Mouse (Mus musculus): ENCODE measurements around the gene A230050P20Rik.

- TF ChIP-seq EP300 (IDR thresholded peaks at IDR 0.05; ENCODE audit: low read depth) = no peak
- TF ChIP-seq CTCF (IDR thresholded peaks at IDR 0.05; ENCODE audit: low read depth) = no peak
Measured at GRCm38 (mm10) chr9:20891339-20892103, 23.1 kb downstream of the A230050P20Rik start.

Measured in liver, postnatal 0 days (tissue).